Mouse (Mus musculus) small intestine, adult 2 months (tissue): Measurements from ENCODE around the gene Tmem41a.

Source experiments
- CTCF ChIP-seq: fragments of 200-500 bp; IDR thresholded peaks from 2 replicates; pipeline ENCODE4 v1.5.1; 2012; ENCODE audit warnings: low read depth, mild to moderate bottlenecking, control low read depth, inconsistent platforms, low read length, moderate library complexity, mixed read lengths; ENCODE audit not compliant: insufficient replicate concordance, insufficient read length; ENCODE audit errors: extremely low read depth
- POLR2A ChIP-seq: fragments of 200-500 bp; IDR thresholded peaks from 2 replicates; pipeline ENCODE4 v1.6.1; 2012; ENCODE audit warnings: low read depth, mild to moderate bottlenecking, control low read depth, inconsistent platforms, low read length, moderate library complexity

DNA sequence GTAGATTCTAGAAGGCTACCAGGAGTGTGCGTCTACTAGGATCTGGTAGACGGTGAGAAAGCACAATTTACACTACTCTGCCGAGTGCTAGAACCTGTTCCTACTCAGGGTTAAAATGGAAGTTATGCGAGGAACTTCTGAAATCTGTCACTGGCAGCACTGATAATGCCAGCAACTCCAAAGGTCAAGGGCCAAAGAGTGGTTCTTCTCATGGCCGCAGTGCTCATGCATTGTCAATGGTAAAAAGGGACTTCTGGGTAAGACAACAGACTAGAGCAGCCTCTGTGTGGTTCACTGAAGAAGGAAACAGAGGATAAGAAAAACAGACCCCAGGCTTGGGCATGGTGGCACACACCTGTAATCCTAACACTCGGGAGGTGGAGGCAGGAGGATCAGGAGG lies 23.2 kb upstream of the Tmem41a start:
- TF ChIP-seq POLR2A (no peak), CTCF (no peak)
